Mouse (Mus musculus) limb, embryonic 14.5 days (tissue): ENCODE results near the gene Acot12. TPM values are rescaled to one million over a fixed set of nuclear protein-coding genes. Genes with fewer than 3 reads are reported as not detected.

Source experiments
- ATAC-seq: fragments of 200-750 bp; cut with Nextera tagmentation; 2 replicates; pipeline ENCODE4 v1.8.0; 2017; ENCODE audit warnings: low read depth, moderate number of reproducible peaks, moderate TSS enrichment; ENCODE audit not compliant: low FRiP score
- DNase-seq: peaks from one replicate; pipeline ENCODE4 v3.0.0-alpha.2; 2015; ENCODE audit warnings: low spot score
- H3K27ac ChIP-seq: fragments of 300-500 bp; sonication (generic); replicated peaks from 2 replicates; pipeline ENCODE4 v1.5.1; 2014; ENCODE audit warnings: low read depth, mild to moderate bottlenecking, low read length, moderate library complexity, mixed read lengths
- H3K27me3 ChIP-seq: fragments of 300-500 bp; sonication (generic); 2 replicates; pipeline ENCODE4 v1.6.1; 2014; ENCODE audit warnings: low read length, mixed read lengths; ENCODE audit not compliant: control insufficient read depth, insufficient read depth
- H3K36me3 ChIP-seq: fragments of 300-500 bp; sonication (generic); 2 replicates; pipeline ENCODE4 v1.6.1; 2014; ENCODE audit warnings: mild to moderate bottlenecking, low read length, moderate library complexity, mixed read lengths; ENCODE audit not compliant: control insufficient read depth, insufficient read depth
- H3K4me1 ChIP-seq: fragments of 300-500 bp; sonication (generic); 2 replicates; pipeline ENCODE4 v1.6.1; 2014; ENCODE audit warnings: antibody characterized with exemption, low read length, mixed read lengths; ENCODE audit not compliant: control insufficient read depth, insufficient read depth
- H3K4me2 ChIP-seq: fragments of 300-500 bp; sonication (generic); replicated peaks from 2 replicates; pipeline ENCODE4 v1.6.1; 2014; ENCODE audit warnings: low read depth, mild to moderate bottlenecking, low read length, moderate library complexity; ENCODE audit not compliant: severe bottlenecking
- H3K4me3 ChIP-seq: fragments of 300-500 bp; sonication (generic); replicated peaks from 2 replicates; pipeline ENCODE4 v1.5.1; 2014; ENCODE audit warnings: low read length
- H3K9ac ChIP-seq: fragments of 300-500 bp; sonication (generic); 2 replicates; pipeline ENCODE4 v1.6.1; 2014; ENCODE audit warnings: mild to moderate bottlenecking, low read depth, low read length, moderate library complexity; ENCODE audit not compliant: severe bottlenecking
- H3K9me3 ChIP-seq: fragments of 300-500 bp; sonication (generic); 2 replicates; pipeline ENCODE4 v1.6.1; 2016; ENCODE audit warnings: low read length; ENCODE audit not compliant: control insufficient read depth
- POLR2A ChIP-seq: fragments of 200-500 bp; IDR thresholded peaks from 2 replicates; pipeline ENCODE4 v1.8.0; 2012; ENCODE audit warnings: inconsistent platforms, mild to moderate bottlenecking, moderate library complexity, borderline replicate concordance; ENCODE audit not compliant: insufficient read depth, insufficient read length; ENCODE audit errors: extremely low read depth
- WGBS: fragments of 180-500 bp; shearing (Covaris S2); extraction: QIAGEN DNeasy Blood & Tissue Kit; methylation state at CpG from one replicate; pipeline ENCODE4 v1.1.7; 2014; 5-methylcytosine and 5-hydroxymethylcytosine counted together
- polyA plus RNA-seq, 2 experiments: library from polyadenylated mRNA; depleted of rRNA in 1 of 2; stranded (reverse) in 1 of 2; unstranded in 1 of 2; fragments of >200 nt; fragmentation: Nextera tagmentation in 1 of 2; extraction: Ambion mirVana in 1 of 2; gene quantifications; 2 replicates each; pipeline versions ENCODE4 v1.2.1 to v1.2.3; 2012 to 2014

Gene Acot12
- polyA plus RNA-seq, 2 experiments, result 0.11 TPM; not detected in 1

DNA sequence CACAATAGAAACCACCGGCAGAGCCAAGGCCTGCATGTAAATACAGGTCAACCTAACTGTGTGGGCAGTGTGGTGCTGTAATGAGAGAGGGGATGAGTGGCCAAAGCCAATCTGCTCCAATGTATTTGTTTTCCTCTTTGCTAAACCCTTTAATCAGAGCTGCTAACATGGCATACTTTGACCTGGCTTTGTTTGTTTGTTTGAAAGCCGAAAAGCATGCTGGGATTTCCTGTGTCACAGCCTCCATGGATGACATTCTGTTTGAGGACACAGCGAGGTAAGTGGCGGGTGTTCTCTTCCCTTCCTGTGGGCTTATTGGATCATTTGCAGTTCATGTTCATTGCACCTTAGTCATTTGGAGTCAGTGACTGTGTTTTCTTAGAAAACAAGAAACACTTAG lies 8.7 kb downstream of the Acot12 start:
- Histone ChIP-seq H3K9me3 (no peaks in the 10 kb centered on the region), H3K9ac (no peak overlapping the region), H3K36me3 (no peaks in the 10 kb centered on the region), H3K27ac (no peak overlapping the region), H3K27me3 (no peaks in the 10 kb centered on the region), H3K4me1 (peaks cover 4% of the 10 kb centered on the region), H3K4me2 (no peak overlapping the region), H3K4me3 (no peak overlapping the region)
- WGBS, result 93% methylated on average over 4 of the region's 4 CpGs
- ATAC-seq, result no peak
- no peak for DNase-seq
- TF ChIP-seq POLR2A, result no peak

- Histone ChIP-seq H3K4me1 (peaks cover 4% of the 10 kb centered on the region), H3K9ac (no peak overlapping the region), H3K27ac (no peak overlapping the region), H3K4me2 (no peak overlapping the region), H3K9me3 (no peaks in the 10 kb centered on the region), H3K36me3 (no peaks in the 10 kb centered on the region), H3K4me3 (no peak overlapping the region), H3K27me3 (no peaks in the 10 kb centered on the region)
- 56% methylated on average over 4 of the region's 4 CpGs for WGBS
- no peak for DNase-seq
- no peak for TF ChIP-seq POLR2A
- ATAC-seq, result no peak
Measured at GRCm38 (mm10) chr13:91753724-91754123, 12.4 kb downstream of the Acot12 start.

DNA sequence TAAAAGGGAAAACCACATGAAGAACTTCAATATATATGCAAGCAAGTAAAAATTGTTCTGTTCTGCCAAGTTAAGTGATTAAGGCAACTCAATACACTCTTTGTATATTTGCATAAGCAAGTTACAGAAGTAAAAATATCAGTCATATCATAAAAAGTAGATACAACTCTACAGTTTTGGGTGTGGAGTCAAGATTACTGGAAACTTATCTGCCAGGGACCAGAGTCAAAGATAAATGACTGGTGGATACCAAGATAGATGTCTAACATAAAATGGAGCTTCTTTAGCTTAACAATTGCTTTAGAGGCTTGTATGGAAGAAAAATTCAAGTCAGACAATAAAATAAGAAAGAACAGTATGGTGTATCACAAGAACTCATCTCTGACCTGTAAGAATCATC lies 13.4 kb downstream of the Acot12 start:
- DNase-seq (no peak), ATAC-seq (no peak)
- Histone ChIP-seq H3K9me3 (no peaks in the 10 kb centered on the region), H3K4me2 (no peak overlapping the region), H3K4me1 (peaks cover 4% of the 10 kb centered on the region), H3K9ac (no peak overlapping the region), H3K27ac (no peak overlapping the region), H3K4me3 (no peak overlapping the region), H3K27me3 (no peaks in the 10 kb centered on the region), H3K36me3 (no peaks in the 10 kb centered on the region)
- no peak for TF ChIP-seq POLR2A

GRCm38 (mm10) chr13:91756230-91756629 lies 14.9 kb downstream of the Acot12 start:
- Histone ChIP-seq H3K36me3 (no peaks in the 10 kb centered on the region), H3K9ac (no peak overlapping the region), H3K4me3 (no peak overlapping the region), H3K27ac (no peak overlapping the region), H3K9me3 (no peaks in the 10 kb centered on the region), H3K4me2 (no peak overlapping the region), H3K27me3 (no peaks in the 10 kb centered on the region), H3K4me1 (peaks cover 4% of the 10 kb centered on the region)
- no peak for TF ChIP-seq POLR2A
- ATAC-seq (no peak), DNase-seq (no peak)
- 89% methylated on average over 4 of the region's 4 CpGs for WGBS

GRCm38 (mm10) chr13:91758316-91759048 lies 17.2 kb downstream of the Acot12 start:
- no peak overlapping the region for H3K4me2 ChIP-seq
- no peak for TF ChIP-seq POLR2A
- H3K27ac ChIP-seq, result no peak overlapping the region
- H3K4me1 ChIP-seq, result peaks cover 2% of the 10 kb centered on the region
- ATAC-seq, result no peak
- H3K4me3 ChIP-seq, result no peak overlapping the region
- no peaks in the 10 kb centered on the region for H3K36me3 ChIP-seq
- 76% methylated on average over 7 of the region's 7 CpGs for WGBS
- no peaks in the 10 kb centered on the region for H3K9me3 ChIP-seq
- no peak for DNase-seq
- no peaks in the 10 kb centered on the region for H3K27me3 ChIP-seq
- H3K9ac ChIP-seq, result no peak overlapping the region

- Histone ChIP-seq H3K27me3 (no peaks in the 10 kb centered on the region), H3K9me3 (no peaks in the 10 kb centered on the region), H3K4me3 (no peak overlapping the region), H3K9ac (no peak overlapping the region), H3K27ac (no peak overlapping the region), H3K36me3 (no peaks in the 10 kb centered on the region), H3K4me2 (no peak overlapping the region), H3K4me1 (no peaks in the 10 kb centered on the region)
- TF ChIP-seq POLR2A, result no peak
- ATAC-seq (no peak), DNase-seq (no peak)
- 79% methylated on average over 8 of the region's 8 CpGs for WGBS
Measured at GRCm38 (mm10) chr13:91759791-91760190, 18.5 kb downstream of the Acot12 start.
